Mouse (Mus musculus): ENCODE data around the gene Msrb1. TPM values are rescaled to one million over a fixed set of nuclear protein-coding genes. Genes with fewer than 3 reads are reported as not detected.

The Msrb1 gene
- polyA plus RNA-seq, 1 experiment from 2014 or later, result 45.5 TPM

- Histone ChIP-seq H3K27ac (ENCODE audit: low read length) (no peak overlapping the region), H3K9ac (ENCODE audit: low read length) (no peak overlapping the region), H3K36me3 (ENCODE audit: control insufficient read depth, insufficient read depth, low read length) (0 out of 2 replicates have a peak, but pooled peaks cover 3% of the 10 kb centered on the region), H3K4me2 (ENCODE audit: low read depth, low read length) (no peak overlapping the region), H3K27me3 (ENCODE audit: control insufficient read depth, insufficient read depth, low read length) (peaks cover 10% of the 10 kb centered on the region; the same call in 1 of the 2 replicates), H3K9me3 (replicated peaks; ENCODE audit: control insufficient read depth, low read length) (no peaks in the 10 kb centered on the region), H3K4me1 (ENCODE audit: control insufficient read depth, insufficient read depth, low read length) (peaks cover 4% of the 10 kb centered on the region; the same call in 1 of the 2 replicates), H3K4me3 (replicated peaks; ENCODE audit: low read length) (no peak overlapping the region)
- 21% methylated on average over 7 of the region's 7 CpGs for WGBS
- peak; percentile 79; the same call in 1 of the 2 replicates for ATAC-seq (ENCODE audit: insufficient read depth, low FRiP score)
Observed at GRCm38 (mm10) chr17:24745526-24746497, 9.4 kb downstream of the Msrb1 start.

GRCm38 (mm10) chr17:24746986-24747385 lies 10.5 kb downstream of the Msrb1 start:
- Histone ChIP-seq H3K9ac (ENCODE audit: low read length) (no peak overlapping the region), H3K4me3 (replicated peaks; ENCODE audit: low read length) (no peak overlapping the region), H3K27me3 (ENCODE audit: control insufficient read depth, insufficient read depth, low read length) (peaks cover 20% of the 10 kb centered on the region), H3K9me3 (replicated peaks; ENCODE audit: control insufficient read depth, low read length) (no peaks in the 10 kb centered on the region), H3K4me1 (ENCODE audit: control insufficient read depth, insufficient read depth, low read length) (peaks cover 4% of the 10 kb centered on the region; the same call in 1 of the 2 replicates), H3K4me2 (ENCODE audit: low read depth, low read length) (no peak overlapping the region), H3K27ac (ENCODE audit: low read length) (no peak overlapping the region), H3K36me3 (ENCODE audit: control insufficient read depth, insufficient read depth, low read length) (0 out of 2 replicates have a peak, but pooled peaks cover 3% of the 10 kb centered on the region)
- WGBS, result 48% methylated on average over 4 of the region's 4 CpGs
- no peak for ATAC-seq (ENCODE audit: insufficient read depth, low FRiP score)

GRCm38 (mm10) chr17:24751528-24751927 lies 15.1 kb downstream of the Msrb1 start:
- Histone ChIP-seq H3K36me3 (ENCODE audit: control insufficient read depth, insufficient read depth, low read length) (no peaks in the 10 kb centered on the region), H3K4me2 (ENCODE audit: low read depth, low read length) (no peak overlapping the region), H3K4me1 (ENCODE audit: control insufficient read depth, insufficient read depth, low read length) (peaks cover 14% of the 10 kb centered on the region; the same call in 1 of the 2 replicates), H3K9me3 (replicated peaks; ENCODE audit: control insufficient read depth, low read length) (no peaks in the 10 kb centered on the region), H3K4me3 (replicated peaks; ENCODE audit: low read length) (no peak overlapping the region), H3K9ac (ENCODE audit: low read length) (no peak overlapping the region), H3K27me3 (ENCODE audit: control insufficient read depth, insufficient read depth, low read length) (peaks cover 49% of the 10 kb centered on the region), H3K27ac (ENCODE audit: low read length) (no peak overlapping the region)
- 20% methylated on average over 4 of the region's 4 CpGs for WGBS
- ATAC-seq (ENCODE audit: insufficient read depth, low FRiP score), result no peak

GRCm38 (mm10) chr17:24752415-24753394 lies 16.3 kb downstream of the Msrb1 start, which contains the start of gene Hs3st6:
Hs3st6 (plus strand) TSS chr17:24752988.
- Histone ChIP-seq H3K4me1 (ENCODE audit: control insufficient read depth, insufficient read depth, low read length) (peaks cover 10% of the 10 kb centered on the region; the same call in 1 of the 2 replicates), H3K4me2 (ENCODE audit: low read depth, low read length) (peak within 1 kb of the TSS; percentile 98), H3K9ac (ENCODE audit: low read length) (peak within 1 kb of the TSS; percentile 60), H3K9me3 (replicated peaks; ENCODE audit: control insufficient read depth, low read length) (no peaks in the 10 kb centered on the region), H3K4me3 (replicated peaks; ENCODE audit: low read length) (peak within 1 kb of the TSS; percentile 58), H3K27me3 (ENCODE audit: control insufficient read depth, insufficient read depth, low read length) (peaks cover 49% of the 10 kb centered on the region), H3K27ac (ENCODE audit: low read length) (no peak within 1 kb of the TSS), H3K36me3 (ENCODE audit: control insufficient read depth, insufficient read depth, low read length) (no peaks in the 10 kb centered on the region)
- peak; percentile 88 for ATAC-seq (ENCODE audit: insufficient read depth, low FRiP score)
- under 1% methylated on average over 73 of the region's 82 CpGs for WGBS

GRCm38 (mm10) chr17:24757394-24757793 lies 21.0 kb downstream of the Msrb1 start:
- Histone ChIP-seq H3K36me3 (ENCODE audit: control insufficient read depth, insufficient read depth, low read length) (no peaks in the 10 kb centered on the region), H3K27me3 (ENCODE audit: control insufficient read depth, insufficient read depth, low read length) (peaks cover 26% of the 10 kb centered on the region), H3K4me1 (ENCODE audit: control insufficient read depth, insufficient read depth, low read length) (peaks cover 7% of the 10 kb centered on the region; the same call in 1 of the 2 replicates), H3K9me3 (replicated peaks; ENCODE audit: control insufficient read depth, low read length) (no peaks in the 10 kb centered on the region), H3K27ac (ENCODE audit: low read length) (no peak overlapping the region), H3K9ac (ENCODE audit: low read length) (no peak overlapping the region), H3K4me2 (ENCODE audit: low read depth, low read length) (no peak overlapping the region), H3K4me3 (replicated peaks; ENCODE audit: low read length) (no peak overlapping the region)
- no peak for ATAC-seq (ENCODE audit: insufficient read depth, low FRiP score)
- WGBS, result 76% methylated on average over 1 of the region's 1 CpGs

GRCm38 (mm10) chr17:24761121-24761520 lies 24.7 kb downstream of the Msrb1 start:
- Histone ChIP-seq H3K4me2 (ENCODE audit: low read depth, low read length) (no peak overlapping the region), H3K4me1 (ENCODE audit: control insufficient read depth, insufficient read depth, low read length) (no peaks in the 10 kb centered on the region; the same call in 1 of the 2 replicates), H3K27ac (ENCODE audit: low read length) (no peak overlapping the region), H3K9ac (ENCODE audit: low read length) (no peak overlapping the region), H3K27me3 (ENCODE audit: control insufficient read depth, insufficient read depth, low read length) (no peaks in the 10 kb centered on the region), H3K36me3 (ENCODE audit: control insufficient read depth, insufficient read depth, low read length) (no peaks in the 10 kb centered on the region), H3K4me3 (replicated peaks; ENCODE audit: low read length) (no peak overlapping the region), H3K9me3 (replicated peaks; ENCODE audit: control insufficient read depth, low read length) (no peaks in the 10 kb centered on the region)
- 55% methylated on average over 5 of the region's 5 CpGs for WGBS
- ATAC-seq (ENCODE audit: insufficient read depth, low FRiP score), result no peak

- Histone ChIP-seq H3K27ac (ENCODE audit: low read length) (0 out of 2 replicates have a peak overlapping the region, but pooled peaks have one; percentile 14), H3K4me1 (ENCODE audit: control insufficient read depth, insufficient read depth, low read length) (peaks cover 4% of the 10 kb centered on the region)
- ATAC-seq (ENCODE audit: insufficient read depth, low FRiP score), result peak; percentile 19; the same call in 1 of the 2 replicates
Observed at GRCm38 (mm10) chr17:24765016-24765905, 28.8 kb downstream of the Msrb1 start.

More at GRCm38 (mm10) chr17:24765016-24765905, 28.8 kb downstream of the Msrb1 start:
- H3K9ac ChIP-seq (ENCODE audit: low read length), result peak overlapping the region; percentile 35
- no peak overlapping the region for H3K4me2 ChIP-seq (ENCODE audit: low read depth, low read length)
- H3K27me3 ChIP-seq (ENCODE audit: control insufficient read depth, insufficient read depth, low read length), result no peaks in the 10 kb centered on the region
- WGBS, result 44% methylated on average over 21 of the region's 22 CpGs
- H3K4me3 ChIP-seq (replicated peaks; ENCODE audit: low read length), result no peak overlapping the region
- H3K36me3 ChIP-seq (ENCODE audit: control insufficient read depth, insufficient read depth, low read length), result no peaks in the 10 kb centered on the region
- no peaks in the 10 kb centered on the region for H3K9me3 ChIP-seq (replicated peaks; ENCODE audit: control insufficient read depth, low read length)
